Mouse (Mus musculus) embryonic fibroblast, embryonic 13.5 days (primary cell): Measurements from ENCODE around the gene Slc27a5.

ENCODE experiments used
- CTCF ChIP-seq: IDR thresholded peaks from 2 replicates; pipeline ENCODE4 v1.5.1; 2011; ENCODE audit warnings: mild to moderate bottlenecking, control low read depth, low read length, moderate library complexity, borderline replicate concordance; ENCODE audit not compliant: insufficient read depth
- POLR2A ChIP-seq: IDR thresholded peaks from 2 replicates; pipeline ENCODE4 v1.6.1; 2011; ENCODE audit warnings: low read depth, mild to moderate bottlenecking, control low read depth, low read length, moderate library complexity

GRCm38 (mm10) chr7:12998053-12998452, at the start of gene Slc27a5:
- TF ChIP-seq CTCF, result no peak
- TF ChIP-seq POLR2A, result no peak
